Mouse (Mus musculus) lung, adult 2 months (tissue): ENCODE measurements at regions not wholly inside any gene's neighbourhood (a gene's known extent, or its start where the extent isn't known, plus 50 kb on each side); places are given as distances from the start of the nearest gene placed in this dataset.

Experiments used
- CTCF ChIP-seq: fragments of 200-500 bp; IDR thresholded peaks from 2 replicates; pipeline ENCODE4 v1.5.1; 2011; ENCODE audit warnings: mild to moderate bottlenecking, low read length, control low read depth; ENCODE audit not compliant: insufficient read depth
- POLR2A ChIP-seq: fragments of 200-500 bp; IDR thresholded peaks from 2 replicates; pipeline ENCODE4 v1.6.1; 2011; ENCODE audit warnings: low read depth, mild to moderate bottlenecking, control low read depth, low read length, borderline replicate concordance; ENCODE audit errors: extremely low read depth

DNA sequence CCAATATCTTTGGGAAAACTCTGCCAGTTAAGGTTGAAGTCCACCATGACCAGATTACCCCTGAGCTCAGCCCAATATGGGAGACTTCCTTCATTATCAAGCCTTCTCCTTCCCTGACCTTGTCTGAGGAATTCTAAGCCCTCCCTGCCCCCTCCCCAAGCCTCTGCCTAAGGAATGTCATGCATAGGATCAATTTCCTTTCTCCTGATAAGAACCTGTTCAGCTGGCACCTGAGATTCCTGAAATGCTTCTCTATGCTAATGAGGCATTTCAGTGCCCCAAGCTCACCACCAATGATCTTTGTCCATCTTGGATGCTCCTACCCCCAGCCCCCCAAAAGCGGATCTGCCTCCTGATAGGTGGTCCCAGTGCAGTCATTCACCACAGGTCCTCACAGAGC is 186.0 kb upstream of the Gm12728 start:
- TF ChIP-seq CTCF (no peak), POLR2A (no peak)
